Mouse (Mus musculus): Measurements from ENCODE around the gene Olfr692.
"Not testable (repeated sequence)": the region's sequence is repeated elsewhere in the genome, so short reads cannot be mapped to it uniquely, and the experiment has no call there.

GRCm38 (mm10) chr7:105356487-105356886 lies 11.5 kb upstream of the Olfr692 start:
- not testable (repeated sequence) for TF ChIP-seq CTCF (IDR thresholded peaks at IDR 0.05; ENCODE audit: extremely low read depth, insufficient read depth, insufficient read length, insufficient replicate concordance); POLR2A (IDR thresholded peaks at IDR 0.05; ENCODE audit: low read depth, low read length)

Data from spleen, adult 2 months (tissue).